Mouse (Mus musculus): ENCODE data around the gene Lif. TPM values are rescaled to one million over a fixed set of nuclear protein-coding genes. Genes with fewer than 3 reads are reported as not detected.

The Lif gene
- polyA plus RNA-seq, 1 experiment from 2014 or later, result 0.05 TPM

DNA sequence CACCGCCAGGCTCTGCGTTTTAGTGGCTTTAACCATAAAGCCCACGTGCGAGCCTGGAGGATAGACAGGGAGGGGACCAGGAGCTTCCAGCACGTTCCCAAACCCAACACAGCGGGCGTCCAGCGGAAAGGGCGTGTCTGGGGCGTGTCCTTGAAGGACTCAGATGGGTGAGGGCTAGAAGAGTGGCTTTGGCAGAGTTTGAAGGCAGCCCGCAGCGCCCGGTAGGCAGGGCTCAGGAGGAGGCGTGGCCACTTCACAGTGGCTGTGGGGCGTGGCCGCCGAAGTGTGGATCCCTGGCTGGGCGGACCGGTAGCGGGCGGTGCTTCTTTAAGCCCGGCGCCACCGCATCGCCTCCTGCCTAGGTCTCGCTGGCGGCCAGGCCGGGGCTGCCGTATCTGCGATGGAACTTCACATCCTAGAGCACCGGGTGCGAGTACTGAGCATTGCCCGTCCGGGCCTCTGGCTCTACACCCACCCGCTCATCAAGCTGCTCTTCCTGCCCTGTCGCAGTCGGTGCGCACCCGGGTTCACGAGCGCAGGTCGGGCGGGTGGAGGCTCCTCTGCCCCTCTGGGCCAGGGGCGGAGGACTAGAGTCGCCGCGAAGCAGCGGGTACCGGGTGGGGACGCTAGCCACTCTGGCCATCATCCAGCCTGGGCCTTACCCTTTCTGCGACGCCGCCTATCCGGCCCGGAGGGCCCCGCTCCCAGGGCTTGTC is 39.3 kb upstream of the Lif start, which contains the start of gene Castor1:
Gene Castor1, plus strand, starts transcription at position 312 of the 716 bp plus-strand sequence.
- Histone ChIP-seq H3K36me3 (ENCODE audit: control insufficient read depth, insufficient read depth, low read length) (peaks cover 15% of the 10 kb centered on the region), H3K9ac (ENCODE audit: low read length) (no peak within 1 kb of the TSS; the same call in 1 of the 2 replicates), H3K27ac (ENCODE audit: low read depth) (no peak within 1 kb of the TSS), H3K4me2 (ENCODE audit: low read length) (peak within 1 kb of the TSS; percentile 58), H3K4me1 (replicated peaks; ENCODE audit: control insufficient read depth, insufficient read depth, low read length) (peaks cover 3% of the 10 kb centered on the region; the same call in 1 of the 2 replicates), H3K27me3 (replicated peaks; ENCODE audit: control insufficient read depth, insufficient read depth, low read length) (peaks cover 10% of the 10 kb centered on the region; the same call in 1 of the 2 replicates), H3K9me3 (ENCODE audit: control insufficient read depth, low read length) (0 out of 2 replicates have a peak, but pooled peaks cover 3% of the 10 kb centered on the region), H3K4me3 (ENCODE audit: low read depth, low read length) (peak within 1 kb of the TSS; percentile 29)
- whole genome bisulfite sequencing, result 2% methylated on average over 56 of the region's 56 CpGs
- ATAC-seq (replicated peaks; ENCODE audit: low FRiP score, low TSS enrichment, low read depth) (peak; percentile 85), DNase-seq (ENCODE audit: low spot score) (peak; percentile 78)

DNA sequence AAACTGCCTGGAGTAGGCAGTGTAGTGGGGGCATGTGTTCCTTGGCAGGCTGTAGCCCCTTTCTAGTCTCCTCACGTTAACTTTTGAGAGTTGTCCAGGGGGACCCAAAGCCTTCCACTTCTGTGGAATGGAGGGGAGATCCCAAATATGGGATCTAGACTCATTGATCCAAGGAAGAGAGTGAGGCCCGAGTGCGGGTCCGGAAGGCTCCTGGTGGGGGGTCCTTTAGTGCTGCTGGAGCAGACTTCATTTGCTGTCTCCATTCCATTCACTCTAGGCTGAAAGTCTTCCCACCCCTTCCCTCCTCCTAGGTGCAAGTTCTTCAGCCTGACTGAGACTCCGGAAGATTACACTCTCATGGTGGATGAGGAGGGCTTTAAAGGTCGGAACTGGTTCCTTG is 38.7 kb upstream of the Lif start:
- DNase-seq (ENCODE audit: low spot score), result no peak
- Histone ChIP-seq H3K4me2 (ENCODE audit: low read length) (peak overlapping the region; percentile 58), H3K4me1 (replicated peaks; ENCODE audit: control insufficient read depth, insufficient read depth, low read length) (peaks cover 3% of the 10 kb centered on the region; the same call in 1 of the 2 replicates), H3K27me3 (replicated peaks; ENCODE audit: control insufficient read depth, insufficient read depth, low read length) (peaks cover 10% of the 10 kb centered on the region; the same call in 1 of the 2 replicates), H3K9me3 (ENCODE audit: control insufficient read depth, low read length) (0 out of 2 replicates have a peak, but pooled peaks cover 3% of the 10 kb centered on the region), H3K4me3 (ENCODE audit: low read depth, low read length) (peak overlapping the region; percentile 29), H3K27ac (ENCODE audit: low read depth) (no peak overlapping the region), H3K9ac (ENCODE audit: low read length) (no peak overlapping the region; the same call in 1 of the 2 replicates), H3K36me3 (ENCODE audit: control insufficient read depth, insufficient read depth, low read length) (peaks cover 15% of the 10 kb centered on the region)
- 9% methylated on average over 6 of the region's 6 CpGs for WGBS
- no peak for ATAC-seq (replicated peaks; ENCODE audit: low FRiP score, low TSS enrichment, low read depth)

DNA sequence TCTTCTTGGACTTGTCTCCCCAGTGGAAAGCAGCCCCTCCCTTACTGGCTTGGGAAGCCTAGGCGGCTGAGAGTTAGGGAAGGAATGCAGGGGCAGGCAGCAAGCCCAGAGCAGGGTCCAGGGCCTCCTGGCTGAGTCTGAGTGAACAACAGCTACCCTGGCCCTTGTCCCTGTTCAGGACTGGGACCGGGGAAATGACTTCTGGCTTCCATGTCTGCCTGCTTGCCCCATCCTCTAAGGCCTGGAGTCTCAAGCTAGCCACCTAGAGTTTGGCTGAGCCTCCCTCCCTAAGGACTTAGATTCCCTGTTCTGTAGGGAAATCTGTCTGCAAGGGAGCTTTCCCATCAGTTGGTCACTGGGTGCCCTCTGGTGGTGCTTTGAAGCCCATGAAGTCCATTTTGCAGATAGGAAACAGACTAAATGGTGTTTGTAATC is 38.0 kb upstream of the Lif start:
- no peak overlapping the region for H3K9ac ChIP-seq (ENCODE audit: low read length)

DNA sequence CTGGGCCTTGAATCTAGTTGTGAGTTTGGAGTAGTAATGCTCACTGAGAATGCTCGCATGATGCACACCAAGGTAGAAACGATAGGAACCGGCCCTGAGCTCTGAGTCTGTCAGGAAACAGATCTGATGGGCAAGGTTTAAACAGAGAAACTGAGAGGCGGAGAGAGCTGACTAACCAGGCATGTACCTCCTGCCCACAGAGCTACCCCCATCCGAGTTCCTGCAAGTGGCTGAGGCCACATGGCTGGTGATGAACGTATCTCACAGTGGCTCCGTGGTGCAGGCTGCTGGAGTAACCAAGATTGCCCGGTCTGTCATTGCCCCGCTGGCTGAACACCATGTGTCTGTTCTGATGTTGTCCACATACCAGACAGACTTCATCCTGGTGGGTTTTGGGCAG is 37.4 kb upstream of the Lif start:
- Histone ChIP-seq H3K4me3 (ENCODE audit: low read depth, low read length) (no peak overlapping the region), H3K36me3 (ENCODE audit: control insufficient read depth, insufficient read depth, low read length) (peaks cover 6% of the 10 kb centered on the region), H3K4me2 (ENCODE audit: low read length) (no peak overlapping the region), H3K9me3 (ENCODE audit: control insufficient read depth, low read length) (0 out of 2 replicates have a peak, but pooled peaks cover 3% of the 10 kb centered on the region), H3K27me3 (replicated peaks; ENCODE audit: control insufficient read depth, insufficient read depth, low read length) (peaks cover 10% of the 10 kb centered on the region; the same call in 1 of the 2 replicates), H3K4me1 (replicated peaks; ENCODE audit: control insufficient read depth, insufficient read depth, low read length) (peaks cover 3% of the 10 kb centered on the region; the same call in 1 of the 2 replicates), H3K9ac (ENCODE audit: low read length) (no peak overlapping the region), H3K27ac (ENCODE audit: low read depth) (no peak overlapping the region)
- no peak for DNase-seq (ENCODE audit: low spot score)
- 61% methylated on average over 9 of the region's 9 CpGs for WGBS
- ATAC-seq (replicated peaks; ENCODE audit: low FRiP score, low TSS enrichment, low read depth), result no peak

More for the DNA sequence above, 38.0 kb upstream of the Lif start:
- DNase-seq (ENCODE audit: low spot score) (peak; percentile 74), ATAC-seq (replicated peaks; ENCODE audit: low FRiP score, low TSS enrichment, low read depth) (no peak)
- Histone ChIP-seq H3K4me3 (ENCODE audit: low read depth, low read length) (no peak overlapping the region), H3K27ac (ENCODE audit: low read depth) (no peak overlapping the region), H3K4me1 (replicated peaks; ENCODE audit: control insufficient read depth, insufficient read depth, low read length) (peaks cover 3% of the 10 kb centered on the region; the same call in 1 of the 2 replicates), H3K36me3 (ENCODE audit: control insufficient read depth, insufficient read depth, low read length) (peaks cover 12% of the 10 kb centered on the region), H3K27me3 (replicated peaks; ENCODE audit: control insufficient read depth, insufficient read depth, low read length) (peaks cover 10% of the 10 kb centered on the region; the same call in 1 of the 2 replicates), H3K9me3 (ENCODE audit: control insufficient read depth, low read length) (0 out of 2 replicates have a peak, but pooled peaks cover 3% of the 10 kb centered on the region), H3K4me2 (ENCODE audit: low read length) (no peak overlapping the region)
- 19% methylated on average over 2 of the region's 2 CpGs for WGBS

DNA sequence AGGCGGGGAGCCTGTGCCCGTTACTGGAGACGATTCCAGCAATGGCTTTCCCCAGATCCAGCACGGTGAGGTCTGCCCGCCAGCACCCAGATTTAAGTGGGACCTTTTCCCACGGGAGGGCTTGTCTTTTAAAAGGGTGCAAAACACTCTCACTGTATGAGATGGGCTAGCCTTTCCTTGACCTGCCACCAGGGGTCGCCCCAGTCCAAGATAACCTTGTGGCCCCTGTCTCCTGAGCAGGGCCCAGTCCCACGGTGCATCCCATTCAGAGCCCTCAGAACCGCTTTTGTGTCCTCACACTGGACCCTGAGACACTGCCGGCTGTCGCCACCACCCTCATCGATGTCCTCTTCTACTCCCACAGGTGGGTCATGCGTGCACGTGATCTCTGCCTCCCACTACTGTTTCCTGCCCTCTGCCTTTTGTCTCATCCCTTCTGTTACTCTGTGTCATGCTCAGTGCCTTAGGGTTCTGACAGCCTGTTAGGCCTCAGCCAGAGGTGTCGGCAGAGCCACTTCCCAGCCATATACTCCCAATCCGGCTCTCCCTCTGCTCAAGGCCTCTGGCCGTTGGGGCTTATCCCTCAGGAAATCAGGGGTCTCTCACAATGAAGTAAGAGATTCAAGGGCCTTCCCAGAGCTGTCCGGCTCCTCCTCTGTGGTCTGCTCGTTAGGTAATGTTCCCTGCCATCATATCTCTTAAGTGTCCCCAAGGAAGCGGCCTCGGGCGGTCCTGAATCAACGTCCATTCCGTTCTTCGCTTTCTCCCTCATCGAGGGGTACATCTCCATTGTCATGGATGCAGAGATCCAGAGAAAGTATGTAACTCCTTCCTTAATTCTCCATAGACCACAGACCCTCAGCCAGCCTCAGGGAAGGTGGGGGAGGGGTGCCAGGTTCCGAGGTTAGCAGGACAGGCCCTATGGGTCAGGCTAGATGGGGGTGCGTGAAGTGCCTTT is 36.6 kb upstream of the Lif start:
- ATAC-seq (replicated peaks; ENCODE audit: low FRiP score, low TSS enrichment, low read depth) (no peak; the same call in 1 of the 2 replicates), DNase-seq (ENCODE audit: low spot score) (peak; percentile 86)
- H3K4me3 ChIP-seq (ENCODE audit: low read depth, low read length), result no peak overlapping the region
- no peak overlapping the region for H3K27ac ChIP-seq (ENCODE audit: low read depth)
- H3K27me3 ChIP-seq (replicated peaks; ENCODE audit: control insufficient read depth, insufficient read depth, low read length), result peaks cover 10% of the 10 kb centered on the region; the same call in 1 of the 2 replicates
- 56% methylated on average over 28 of the region's 28 CpGs for WGBS
- 0 out of 2 replicates have a peak, but pooled peaks cover 3% of the 10 kb centered on the region for H3K9me3 ChIP-seq (ENCODE audit: control insufficient read depth, low read length)
- H3K36me3 ChIP-seq (ENCODE audit: control insufficient read depth, insufficient read depth, low read length), result no peaks in the 10 kb centered on the region
- H3K9ac ChIP-seq (ENCODE audit: low read length), result no peak overlapping the region
- H3K4me1 ChIP-seq (replicated peaks; ENCODE audit: control insufficient read depth, insufficient read depth, low read length), result peaks cover 3% of the 10 kb centered on the region; the same call in 1 of the 2 replicates
- no peak overlapping the region for H3K4me2 ChIP-seq (ENCODE audit: low read length)

- no peaks in the 10 kb centered on the region for H3K36me3 ChIP-seq (ENCODE audit: control insufficient read depth, insufficient read depth, low read length)
- WGBS, result 67% methylated on average over 17 of the region's 17 CpGs
- H3K9me3 ChIP-seq (ENCODE audit: control insufficient read depth, low read length), result 0 out of 2 replicates have a peak, but pooled peaks cover 3% of the 10 kb centered on the region
- no peak for ATAC-seq (replicated peaks; ENCODE audit: low FRiP score, low TSS enrichment, low read depth)
- H3K4me3 ChIP-seq (ENCODE audit: low read depth, low read length), result no peak overlapping the region
- H3K27ac ChIP-seq (ENCODE audit: low read depth), result no peak overlapping the region
- no peak overlapping the region for H3K9ac ChIP-seq (ENCODE audit: low read length)
- peaks cover 10% of the 10 kb centered on the region; the same call in 1 of the 2 replicates for H3K27me3 ChIP-seq (replicated peaks; ENCODE audit: control insufficient read depth, insufficient read depth, low read length)
- no peak for DNase-seq (ENCODE audit: low spot score)
- no peak overlapping the region for H3K4me2 ChIP-seq (ENCODE audit: low read length)
- peaks cover 3% of the 10 kb centered on the region; the same call in 1 of the 2 replicates for H3K4me1 ChIP-seq (replicated peaks; ENCODE audit: control insufficient read depth, insufficient read depth, low read length)
Observed at GRCm38 (mm10) chr11:4222046-4222950, 35.1 kb upstream of the Lif start.

DNA sequence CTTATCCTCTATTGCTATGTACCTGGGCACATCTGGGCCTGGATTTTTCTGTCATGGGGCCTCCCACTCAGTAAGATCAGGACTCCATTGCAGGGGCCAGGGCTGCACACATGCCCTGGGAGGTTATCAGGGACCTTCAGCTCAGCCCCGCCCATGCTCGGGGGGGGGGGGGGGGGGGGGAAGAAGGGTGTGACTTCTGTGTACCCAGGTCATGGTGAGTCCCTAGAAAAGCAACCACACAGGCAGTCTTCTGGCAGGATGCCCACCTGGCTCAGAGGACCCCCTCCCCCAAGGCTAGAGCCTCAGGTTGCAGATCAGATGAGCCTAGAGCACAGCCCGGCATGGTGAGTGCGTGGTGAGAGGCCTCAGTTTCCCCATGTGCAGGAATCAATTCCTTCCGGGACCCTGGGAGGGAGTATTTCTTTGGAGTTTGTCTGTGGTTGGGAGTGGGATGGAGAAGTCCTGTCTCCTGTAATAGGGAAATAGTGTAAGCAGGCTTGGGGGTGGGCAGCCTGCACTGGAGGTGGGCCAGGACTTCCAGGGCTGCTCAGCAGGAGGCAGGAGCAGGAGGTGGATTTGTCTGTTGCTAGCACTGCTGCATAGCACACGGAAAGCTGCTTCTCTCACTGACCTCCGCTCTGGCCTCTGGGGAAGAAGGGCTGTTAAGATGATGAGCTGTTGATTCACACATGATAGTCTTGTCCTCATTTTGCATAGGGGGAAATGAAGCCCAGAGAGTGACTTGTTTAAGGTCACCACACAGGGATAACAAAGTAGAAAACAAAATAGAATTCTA is 33.8 kb upstream of the Lif start:
- H3K27me3 ChIP-seq (replicated peaks; ENCODE audit: control insufficient read depth, insufficient read depth, low read length), result peaks cover 6% of the 10 kb centered on the region; the same call in 1 of the 2 replicates
- DNase-seq (ENCODE audit: low spot score) (no peak), ATAC-seq (replicated peaks; ENCODE audit: low FRiP score, low TSS enrichment, low read depth) (no peak)
- no peak overlapping the region for H3K4me3 ChIP-seq (ENCODE audit: low read depth, low read length)
- 32% methylated on average over 6 of the region's 7 CpGs for WGBS
- no peaks in the 10 kb centered on the region for H3K36me3 ChIP-seq (ENCODE audit: control insufficient read depth, insufficient read depth, low read length)
- H3K27ac ChIP-seq (ENCODE audit: low read depth), result no peak overlapping the region
- no peak overlapping the region for H3K9ac ChIP-seq (ENCODE audit: low read length)
- H3K9me3 ChIP-seq (ENCODE audit: control insufficient read depth, low read length), result no peaks in the 10 kb centered on the region
- H3K4me2 ChIP-seq (ENCODE audit: low read length), result no peak overlapping the region
- H3K4me1 ChIP-seq (replicated peaks; ENCODE audit: control insufficient read depth, insufficient read depth, low read length), result peaks cover 3% of the 10 kb centered on the region; the same call in 1 of the 2 replicates

Data from intestine, embryonic 14.5 days (tissue).